Mouse (Mus musculus): ENCODE measurements around the gene Tent5c.

DNA sequence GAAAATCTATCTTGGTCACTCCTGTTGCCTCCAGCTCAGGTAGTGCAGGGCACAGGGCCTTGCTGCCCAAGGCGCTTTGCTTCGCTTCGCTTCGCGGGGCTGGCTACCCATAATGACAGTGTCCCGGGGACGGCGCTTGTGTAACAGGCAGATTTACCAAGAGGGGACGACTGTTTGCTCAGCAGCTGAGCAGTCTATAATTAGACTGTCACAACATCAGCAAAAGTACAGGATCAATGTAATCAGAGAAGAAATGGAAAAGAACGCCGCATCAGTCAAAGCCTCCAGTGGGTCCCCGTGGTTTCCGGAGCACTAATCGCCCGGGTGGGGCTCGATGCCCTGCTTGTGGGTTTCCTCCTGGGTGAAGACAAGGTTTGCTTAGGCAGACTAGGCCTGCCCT, 6.3 kb upstream of the Tent5c start:
- TF ChIP-seq MYOD1 (IDR thresholded peaks at IDR 0.05; ENCODE audit: control insufficient read depth in 1 of 3, insufficient read length in 2 of 3, low read depth in 2 of 3) (no peak), POLR2A (IDR thresholded peaks at IDR 0.05; ENCODE audit: insufficient read length, low read depth) (no peak), TCF12 (IDR thresholded peaks at IDR 0.05; ENCODE audit: insufficient read depth, poor library complexity, severe bottlenecking) (no peak), MAX (IDR thresholded peaks at IDR 0.05; ENCODE audit: low read depth) (no peak), E2F4 (IDR thresholded peaks at IDR 0.05; ENCODE audit: insufficient read depth) (no peak), TCF3 (IDR thresholded peaks at IDR 0.05; ENCODE audit: insufficient read length, low read depth) (no peak), CEBPB (IDR thresholded peaks at IDR 0.05; ENCODE audit: insufficient read depth, poor library complexity, severe bottlenecking) (no peak), SRF (IDR thresholded peaks at IDR 0.05; ENCODE audit: control insufficient read depth, insufficient read length, low read depth) (no peak)
